Mouse (Mus musculus) MEL (cell line): ENCODE measurements around the gene Efna5.

Experiments
- E2F4 ChIP-seq: IDR thresholded peaks from 2 replicates; pipeline ENCODE4 v1.6.1; 2011; ENCODE audit warnings: low read depth, low read length, improper control_type of control experiment, borderline replicate concordance
- EP300 ChIP-seq, 2 experiments: IDR thresholded peaks; 2 replicates each; pipeline ENCODE4 v1.6.1; 2011; ENCODE audit warnings: improper control_type of control experiment in 2 of 2, low read length in 2 of 2, low read depth in 1 of 2, mild to moderate bottlenecking in 1 of 2
- MXI1 ChIP-seq: IDR thresholded peaks from 2 replicates; pipeline ENCODE4 v1.6.1; 2011; ENCODE audit warnings: mild to moderate bottlenecking, low read depth, low read length, improper control_type of control experiment
- POLR2A ChIP-seq, 2 experiments: IDR thresholded peaks; 2 replicates each; pipeline ENCODE4 v1.6.1; 2011 to 2012; ENCODE audit warnings: low read length in 2 of 2, mild to moderate bottlenecking in 2 of 2, control low read depth in 1 of 2, improper control_type of control experiment in 1 of 2, low read depth in 1 of 2, moderate library complexity in 1 of 2; ENCODE audit not compliant: control insufficient read depth in 1 of 2, insufficient read depth in 1 of 2, poor library complexity in 1 of 2
- ZC3H11A ChIP-seq: IDR thresholded peaks from 2 replicates; pipeline ENCODE4 v1.6.1; 2012; ENCODE audit warnings: low read depth, mild to moderate bottlenecking, inconsistent platforms, low read length, improper control_type of control experiment

GRCm38 (mm10) chr17:62857275-62857674 lies 23.8 kb downstream of the Efna5 start:
- TF ChIP-seq ZC3H11A (no peak), E2F4 (no peak), EP300 (IDR thresholded peaks at IDR 0.05; ENCODE audit: low read depth in 1 of 2, low read length in 2 of 2) (no peak), MXI1 (no peak), POLR2A (IDR thresholded peaks at IDR 0.05; ENCODE audit: control insufficient read depth in 1 of 2, insufficient read depth in 1 of 2, low read depth in 1 of 2, low read length in 2 of 2, poor library complexity in 1 of 2) (no peak)
